Mouse (Mus musculus) ES-E14 (cell line): Measurements from ENCODE around the gene Wdr63.

ENCODE experiments used
- CHD2 ChIP-seq: IDR thresholded peaks from 2 replicates; pipeline ENCODE4 v1.6.1; 2014; ENCODE audit warnings: mild to moderate bottlenecking, low read depth, low read length, inconsistent platforms
- HCFC1 ChIP-seq: IDR thresholded peaks from 2 replicates; pipeline ENCODE4 v1.6.1; 2012; ENCODE audit warnings: low read length, inconsistent platforms, borderline replicate concordance; ENCODE audit not compliant: insufficient read depth
- MAFK ChIP-seq: IDR thresholded peaks from 2 replicates; pipeline ENCODE4 v1.6.1; 2014; ENCODE audit warnings: mild to moderate bottlenecking, low read depth, low read length, inconsistent platforms; ENCODE audit not compliant: insufficient read depth
- ZC3H11A ChIP-seq: IDR thresholded peaks from 2 replicates; pipeline ENCODE4 v1.6.1; 2012; ENCODE audit warnings: low read depth, mild to moderate bottlenecking, inconsistent platforms, low read length, borderline replicate concordance
- ZNF384 ChIP-seq: IDR thresholded peaks from 2 replicates; pipeline ENCODE4 v1.6.1; 2012; ENCODE audit warnings: low read depth, low read length, inconsistent platforms

DNA sequence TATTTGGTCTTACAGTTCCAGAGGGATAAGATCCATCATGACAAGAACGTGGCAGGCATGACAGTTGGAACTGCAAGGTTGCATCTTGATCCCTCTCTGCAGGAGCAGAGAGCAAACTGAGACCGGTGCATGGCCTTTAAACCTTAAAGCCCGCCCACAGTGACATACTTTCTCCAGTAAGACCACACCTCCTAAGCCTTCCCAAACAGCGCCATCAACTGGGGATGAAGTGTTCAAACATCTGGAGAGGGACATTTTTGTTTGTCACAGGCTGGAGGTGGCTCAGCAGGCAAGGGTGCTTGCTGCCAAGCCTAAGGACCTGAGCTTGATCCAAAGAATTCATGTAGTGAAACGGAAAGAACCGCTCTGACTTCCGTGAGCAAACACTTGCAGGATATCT lies 83.2 kb downstream of the Wdr63 start:
- TF ChIP-seq ZNF384 (no peak), HCFC1 (no peak), MAFK (no peak), ZC3H11A (no peak), CHD2 (no peak)
